Comparison of ENCODE assay signal across 9 mouse cellular contexts in genomic region chr1:161037026-161037425, GRCm38 (mm10). TPM values are rescaled to one million over a fixed set of nuclear protein-coding genes. Genes with fewer than 3 reads are reported as not detected.
A peak's percentile ranks its signal among the peaks of the same experiment; 100 is the strongest.
DNase-seq lines count a peak whose midpoint lies in the region; ATAC-seq and TF ChIP-seq lines count a peak whose summit lies in the region.
"Had no signal": no experiment of that assay in that cellular context is flagged by ENCODE, and none has a peak within 500 bp of the region (broad histone marks: within the 10 kb centered on the region; RNA-seq: fewer than 3 reads in every experiment).

No protein-coding gene starts in this region.

- DNase-seq in left cerebral cortex, adult 2 months (ENCODE audit: extremely low spot score in 1 of 2, low spot score in 2 of 2), result no peak
- no peak for DNase-seq in left cerebral cortex, adult 8-10 months (ENCODE audit: low spot score in 2 of 2)
- DNase-seq in spleen, adult 18-20 months, result no peak
- DNase-seq in urinary bladder, postnatal 14 days (ENCODE audit: low spot score), result no peak
- DNase-seq: kidney, postnatal 36 days had no signal

- no peaks in the 10 kb centered on the region for H3K9me3 ChIP-seq in embryonic facial prominence, embryonic 12.5 days
- H3K9me3 ChIP-seq in intestine, postnatal 0 days (ENCODE audit: control insufficient read depth), result no peaks in the 10 kb centered on the region
- no peaks in the 10 kb centered on the region for H3K9me3 ChIP-seq in neural tube, embryonic 15.5 days (replicated peaks)

- H3K9ac ChIP-seq in embryonic facial prominence, embryonic 12.5 days, result peak overlapping the region; percentile 93
- H3K9ac ChIP-seq in intestine, postnatal 0 days (ENCODE audit: low read depth, low read length), result no peak overlapping the region
- peak overlapping the region; percentile 85 for H3K9ac ChIP-seq in neural tube, embryonic 15.5 days (replicated peaks)

- no peak for ATAC-seq in embryonic facial prominence, embryonic 12.5 days (ENCODE audit: insufficient number of reproducible peaks, insufficient read depth, low FRiP score, low TSS enrichment)
- no peak for ATAC-seq in intestine, postnatal 0 days
- ATAC-seq in neural tube, embryonic 15.5 days (ENCODE audit: low FRiP score), result no peak
- no peak for ATAC-seq in erythroid progenitor cell, adult 5-6 weeks (replicated peaks; ENCODE audit: low FRiP score, poor library complexity, severe bottlenecking)

- H3K27ac ChIP-seq in left cerebral cortex, adult 2 months, result no peak overlapping the region; the same call in 1 of the 2 replicates
- peak overlapping the region; percentile 92 for H3K27ac ChIP-seq in embryonic facial prominence, embryonic 12.5 days
- H3K27ac ChIP-seq in intestine, postnatal 0 days (ENCODE audit: low read depth, low read length), result no peak overlapping the region
- peak overlapping the region; percentile 95 for H3K27ac ChIP-seq in neural tube, embryonic 15.5 days (replicated peaks)

- H3K36me3 ChIP-seq in embryonic facial prominence, embryonic 12.5 days, result peaks cover 36% of the 10 kb centered on the region
- peaks cover 30% of the 10 kb centered on the region for H3K36me3 ChIP-seq in intestine, postnatal 0 days (ENCODE audit: control insufficient read depth, insufficient read depth)
- peaks cover 34% of the 10 kb centered on the region for H3K36me3 ChIP-seq in neural tube, embryonic 15.5 days

- intact Hi-C loops in left cerebral cortex, adult 2 months (cut with DNase I), result loop anchor here (10.0 kb wide), 1 partner anchor 292 kb away; no protein-coding TSS in a partner anchor

- no peaks in the 10 kb centered on the region for H3K27me3 ChIP-seq in embryonic facial prominence, embryonic 12.5 days
- H3K27me3 ChIP-seq in intestine, postnatal 0 days (replicated peaks; ENCODE audit: control insufficient read depth, insufficient read depth, low read length), result no peaks in the 10 kb centered on the region
- H3K27me3 ChIP-seq in neural tube, embryonic 15.5 days (replicated peaks), result no peaks in the 10 kb centered on the region

- WGBS in embryonic facial prominence, embryonic 12.5 days, result 0% methylated on average over 1 of the region's 1 CpGs
- 0% methylated on average over 1 of the region's 1 CpGs for WGBS in intestine, postnatal 0 days
- WGBS in neural tube, embryonic 15.5 days, result 0% methylated on average over 1 of the region's 1 CpGs

- no peak for TF ChIP-seq CTCF in left cerebral cortex, adult 2 months (IDR thresholded peaks at IDR 0.05)
- TF ChIP-seq CTCF in intestine, postnatal 0 days (IDR thresholded peaks at IDR 0.05; ENCODE audit: low read depth), result no peak

- H3K4me3 ChIP-seq in left cerebral cortex, adult 2 months, result peak overlapping the region; percentile 91
- peak overlapping the region; percentile 84 for H3K4me3 ChIP-seq in embryonic facial prominence, embryonic 12.5 days
- peak overlapping the region; percentile 90 for H3K4me3 ChIP-seq in intestine, postnatal 0 days (ENCODE audit: low read depth, low read length)
- peak overlapping the region; percentile 77 for H3K4me3 ChIP-seq in neural tube, embryonic 15.5 days (replicated peaks)

- H3K4me1 ChIP-seq in embryonic facial prominence, embryonic 12.5 days, result peaks cover 13% of the 10 kb centered on the region
- H3K4me1 ChIP-seq in intestine, postnatal 0 days (replicated peaks; ENCODE audit: control insufficient read depth, insufficient read depth, low read length), result no peaks in the 10 kb centered on the region
- H3K4me1 ChIP-seq in neural tube, embryonic 15.5 days, result peaks cover 42% of the 10 kb centered on the region

- peak overlapping the region; percentile 66 for H3K4me2 ChIP-seq in embryonic facial prominence, embryonic 12.5 days (replicated peaks)
- H3K4me2 ChIP-seq in intestine, postnatal 0 days (replicated peaks; ENCODE audit: low read depth), result peak overlapping the region; percentile 66
- peak overlapping the region; percentile 81 for H3K4me2 ChIP-seq in neural tube, embryonic 15.5 days

RNA-seq across cellular contexts. Expression of gene Zbtb37, which starts 2.4 kb away (rescaled TPM):
- 10 to 100 TPM; 18.2 to 20.0 TPM for total RNA-seq in left cerebral cortex, adult 2 months (2021)
- total RNA-seq in left cerebral cortex, adult 8-10 months (2022), result 10 to 100 TPM; 20.1 to 25.1 (median 21.3) TPM
- 8.9 and 9.4 TPM in 2 replicates for polyA plus RNA-seq in embryonic facial prominence, embryonic 12.5 days (2016; fragmentation: Nextera tagmentation; extraction: Ambion mirVana)
- polyA plus RNA-seq in intestine, postnatal 0 days (2015; fragmentation: Nextera tagmentation; extraction: Ambion mirVana), result 2.0 and 4.0 TPM in 2 replicates
- polyA plus RNA-seq in neural tube, embryonic 15.5 days (2015; fragmentation: Nextera tagmentation; extraction: Ambion mirVana), result 9.0 and 13.0 TPM in 2 replicates
- total RNA-seq in erythroid progenitor cell, adult 5-6 weeks (2015; ENCODE audit: low replicate concordance), result 2.5 and 5.4 TPM in 2 replicates
- 4.8 and 5.0 TPM in 2 replicates for total RNA-seq in erythroid progenitor cell, adult 5-6 weeks (2017; ENCODE audit: low replicate concordance)

RNA-seq across cellular contexts. Expression of gene Dars2, which starts 33.4 kb away (rescaled TPM):
- 10 to 100 TPM; 20.0 to 20.9 TPM for total RNA-seq in left cerebral cortex, adult 2 months (2021)
- total RNA-seq in left cerebral cortex, adult 8-10 months (2022), result 10 to 100 TPM; 20.4 to 27.5 (median 24.7) TPM
- 32.5 and 35.2 TPM in 2 replicates for polyA plus RNA-seq in embryonic facial prominence, embryonic 12.5 days (2016; fragmentation: Nextera tagmentation; extraction: Ambion mirVana)
- 14.7 and 15.3 TPM in 2 replicates for polyA plus RNA-seq in intestine, postnatal 0 days (2015; fragmentation: Nextera tagmentation; extraction: Ambion mirVana)
- 23.2 and 30.0 TPM in 2 replicates for polyA plus RNA-seq in neural tube, embryonic 15.5 days (2015; fragmentation: Nextera tagmentation; extraction: Ambion mirVana)
- total RNA-seq in erythroid progenitor cell, adult 5-6 weeks (2015; ENCODE audit: low replicate concordance), result 23.1 and 35.3 TPM in 2 replicates
- total RNA-seq in erythroid progenitor cell, adult 5-6 weeks (2017; ENCODE audit: low replicate concordance), result 18.2 and 27.5 TPM in 2 replicates

RNA-seq across cellular contexts. Expression of gene Cenpl, which starts 33.5 kb away (rescaled TPM):
- total RNA-seq in left cerebral cortex, adult 2 months (2021), result 1 to 10 TPM; 1.4 TPM
- 1 to 10 TPM; 1.6 to 2.7 (median 1.7) TPM for total RNA-seq in left cerebral cortex, adult 8-10 months (2022)
- 31.9 and 32.3 TPM in 2 replicates for polyA plus RNA-seq in embryonic facial prominence, embryonic 12.5 days (2016; fragmentation: Nextera tagmentation; extraction: Ambion mirVana)
- polyA plus RNA-seq in intestine, postnatal 0 days (2015; fragmentation: Nextera tagmentation; extraction: Ambion mirVana), result 10.0 and 11.0 TPM in 2 replicates
- 9.1 and 14.5 TPM in 2 replicates for polyA plus RNA-seq in neural tube, embryonic 15.5 days (2015; fragmentation: Nextera tagmentation; extraction: Ambion mirVana)
- total RNA-seq in erythroid progenitor cell, adult 5-6 weeks (2015; ENCODE audit: low replicate concordance), result 163 and 208 TPM in 2 replicates
- total RNA-seq in erythroid progenitor cell, adult 5-6 weeks (2017; ENCODE audit: low replicate concordance), result 120 and 126 TPM in 2 replicates

RNA-seq across cellular contexts. Expression of gene Serpinc1, which starts 58.6 kb away (rescaled TPM):
- total RNA-seq in left cerebral cortex, adult 2 months (2021), result under 1 TPM; 0.25 to 0.68 TPM
- under 1 TPM in 2 of 4 experiments, not detected in 2; 0.14 to 0.39 TPM for total RNA-seq in left cerebral cortex, adult 8-10 months (2022)
- 2.9 TPM in 2 replicates for polyA plus RNA-seq in embryonic facial prominence, embryonic 12.5 days (2016; fragmentation: Nextera tagmentation; extraction: Ambion mirVana)
- 1.1 TPM in 2 replicates for polyA plus RNA-seq in intestine, postnatal 0 days (2015; fragmentation: Nextera tagmentation; extraction: Ambion mirVana)
- polyA plus RNA-seq in neural tube, embryonic 15.5 days (2015; fragmentation: Nextera tagmentation; extraction: Ambion mirVana), result 3.4 TPM in 2 replicates
- total RNA-seq in erythroid progenitor cell, adult 5-6 weeks (2015; ENCODE audit: low replicate concordance), result not detected in 2 replicates
- 0.51 and 0.98 TPM in 2 replicates for total RNA-seq in erythroid progenitor cell, adult 5-6 weeks (2017; ENCODE audit: low replicate concordance)

Comparison
In these comparisons a context has a peak if more than half of its experiments do, and no peak if none do; other contexts are left out.
1. H3K27ac ChIP-seq: peak in embryonic facial prominence, embryonic 12.5 days (single experiment) and neural tube, embryonic 15.5 days (single experiment); none in left cerebral cortex, adult 2 months (single experiment) and intestine, postnatal 0 days (single experiment).
2. RNA of gene Cenpl, which starts 33.5 kb away (total RNA-seq): 120 to 208 TPM in erythroid progenitor cell, adult 5-6 weeks; 1.6 to 2.7 TPM in left cerebral cortex, adult 8-10 months and 1.4 TPM in left cerebral cortex, adult 2 months; every median in the first group is over 10 times any median in the second.
3. Peak in every context shown above with its lines, with median percentiles within 50 percentile points of each other: H3K4me3 ChIP-seq and H3K4me2 ChIP-seq.